Mouse (Mus musculus): ENCODE measurements around the gene Flad1.

Flad1 gene

GRCm38 (mm10) chr3:89382033-89382882 lies 29.4 kb downstream of the Flad1 start:
- no peak for DNase-seq (ENCODE audit: low spot score in 2 of 2)

DNA sequence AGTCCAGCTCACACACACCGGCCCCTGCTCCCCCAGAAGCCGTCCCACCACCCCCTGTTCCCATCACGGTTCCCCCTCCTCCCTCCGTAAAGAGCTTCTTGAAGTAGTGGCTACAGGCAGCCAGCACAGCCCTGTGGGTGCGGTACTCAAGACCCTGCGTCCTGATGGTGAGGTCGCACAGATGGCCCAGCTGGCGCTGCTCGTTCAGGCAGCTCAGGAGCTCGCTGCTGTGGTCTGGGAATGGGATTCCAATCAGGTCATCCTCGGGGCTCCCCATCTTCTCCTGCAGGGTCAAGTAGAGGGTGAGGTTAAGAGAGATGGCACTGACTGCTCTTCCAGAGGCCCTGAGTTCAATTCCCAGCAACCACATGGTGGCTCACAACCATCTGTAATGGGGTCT lies 30.4 kb downstream of the Flad1 start:
- DNase-seq (ENCODE audit: low spot score in 2 of 2), result no peak

DNA sequence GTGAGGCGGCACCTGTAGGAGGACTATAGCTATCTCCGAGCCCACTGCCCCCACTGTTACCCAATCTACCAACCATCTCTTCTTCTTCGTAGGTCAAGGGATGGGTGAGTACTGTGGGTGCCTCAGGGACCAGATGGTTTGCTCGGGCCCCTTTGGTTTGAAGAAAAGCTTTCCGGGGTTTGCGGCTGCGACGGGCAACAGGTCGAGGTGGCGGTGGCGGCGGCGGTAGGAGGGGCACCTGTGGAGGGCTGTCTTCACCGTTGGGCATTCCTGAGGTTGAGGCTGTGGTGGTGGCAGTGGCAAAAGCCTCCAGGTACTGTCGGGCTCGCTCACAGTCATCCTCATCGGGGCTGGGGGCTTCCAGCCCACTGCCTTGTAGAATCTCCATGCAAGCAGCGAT lies 31.0 kb downstream of the Flad1 start:
- DNase-seq (ENCODE audit: low spot score in 2 of 2), result no peak

- DNase-seq (ENCODE audit: low spot score in 2 of 2), result no peak
Observed at GRCm38 (mm10) chr3:89380291-89380690, 31.4 kb downstream of the Flad1 start.

- DNase-seq (ENCODE audit: low spot score in 2 of 2), result no peak
Observed at GRCm38 (mm10) chr3:89379388-89380131, 32.1 kb downstream of the Flad1 start.

DNA sequence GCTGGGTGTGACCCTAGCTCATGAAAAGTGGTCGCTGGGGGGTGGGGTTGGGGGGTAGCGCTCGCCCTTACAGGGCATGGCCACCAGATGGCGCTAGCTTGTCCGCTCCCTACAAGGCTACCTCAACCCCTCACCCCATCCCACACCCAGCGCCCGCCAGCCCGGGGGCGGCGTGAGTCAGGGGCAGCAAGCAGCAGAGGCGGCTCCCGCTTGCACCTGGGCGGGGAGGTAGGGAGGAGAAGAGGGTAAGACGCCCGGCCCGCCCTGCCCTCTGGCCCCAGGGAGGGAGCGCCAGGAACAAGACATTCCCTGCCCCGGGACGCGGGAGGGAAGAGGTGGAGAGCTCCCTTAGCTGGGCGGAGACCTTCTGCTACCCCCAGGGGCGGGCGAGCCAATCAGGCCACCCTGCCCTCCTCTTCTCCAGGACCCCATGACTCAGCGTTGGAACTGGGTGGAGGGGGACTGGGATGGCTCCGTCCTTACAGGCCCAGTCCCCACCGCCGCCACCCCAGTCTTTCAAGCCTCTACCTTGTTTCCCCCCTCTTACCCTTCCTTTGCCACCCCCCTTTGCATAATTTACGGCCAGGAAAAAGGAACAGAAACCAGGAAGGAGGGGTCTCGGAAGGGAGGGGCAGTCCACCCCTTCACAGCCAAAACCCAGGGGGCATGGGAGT lies 33.1 kb downstream of the Flad1 start:
- DNase-seq (ENCODE audit: low spot score in 2 of 2), result peak; percentile 69 to 73

DNA sequence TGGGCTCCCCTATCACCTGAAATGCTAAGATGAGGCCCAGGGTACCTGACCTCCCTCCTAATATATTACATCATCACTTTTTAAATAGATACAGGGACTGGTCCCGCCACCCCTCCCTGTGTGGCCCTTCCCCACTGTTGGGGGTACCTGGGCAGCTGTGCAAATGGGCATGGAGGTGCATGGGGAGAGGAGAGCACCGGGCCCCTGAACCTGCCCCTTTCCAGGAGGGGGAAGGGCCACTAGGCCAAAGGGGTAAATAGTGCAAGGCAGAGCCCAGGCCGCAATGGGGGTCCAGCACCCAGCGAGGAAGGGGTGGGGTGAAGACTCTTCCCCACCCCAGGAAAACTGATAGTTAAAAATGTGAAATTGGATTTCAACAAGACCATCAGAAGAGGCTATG lies 33.8 kb downstream of the Flad1 start:
- DNase-seq (ENCODE audit: low spot score in 2 of 2), result no peak

- DNase-seq (ENCODE audit: low spot score in 2 of 2), result no peak
Observed at GRCm38 (mm10) chr3:89373581-89374231, 38.0 kb downstream of the Flad1 start.

DNA sequence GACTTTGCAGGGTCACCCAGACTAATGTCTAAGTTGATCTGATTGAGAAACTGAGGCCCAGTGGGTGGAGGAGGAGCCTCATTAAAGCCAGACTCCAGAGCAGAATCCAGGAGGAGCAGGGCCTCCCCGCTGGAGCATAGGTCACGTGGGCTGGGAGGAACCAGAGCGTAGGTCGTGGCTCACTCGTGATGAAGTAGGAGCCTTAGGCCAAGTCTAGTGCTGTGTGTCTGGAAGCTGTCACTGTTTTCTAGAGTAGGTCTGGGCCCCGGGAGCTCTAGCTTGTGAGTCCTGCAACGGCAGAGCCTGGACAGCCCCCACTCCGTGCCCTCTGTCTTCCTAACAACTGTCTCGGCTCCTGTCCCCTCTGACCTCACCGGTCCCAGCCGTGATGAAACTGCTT lies 44.3 kb downstream of the Flad1 start:
- DNase-seq (ENCODE audit: low spot score in 2 of 2), result no peak

- DNase-seq (ENCODE audit: low spot score in 2 of 2), result no peak
Observed at GRCm38 (mm10) chr3:89365486-89366414, 45.9 kb downstream of the Flad1 start.

DNA sequence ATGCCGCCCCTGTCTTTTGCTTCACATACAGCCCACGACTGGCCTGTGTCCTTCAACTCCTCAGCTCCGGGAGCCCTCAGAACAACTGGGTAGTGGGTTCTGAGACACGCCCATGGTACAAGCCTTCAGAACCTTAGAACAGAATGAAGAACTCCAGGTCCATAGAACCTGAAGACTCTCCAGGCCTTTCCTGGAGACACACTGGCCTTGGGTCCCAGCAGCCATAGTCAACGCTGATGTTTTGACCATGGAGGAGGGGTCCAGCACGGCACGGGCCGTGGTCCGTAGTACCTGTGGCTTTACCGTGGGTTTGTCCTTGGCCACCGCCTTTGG lies 46.6 kb downstream of the Flad1 start, which contains the start of gene Dcst1:
Gene Dcst1 (minus strand): TSS at position 101 of the 333 bp plus-strand sequence.
- DNase-seq (ENCODE audit: low spot score in 2 of 2), result no peak

DNA sequence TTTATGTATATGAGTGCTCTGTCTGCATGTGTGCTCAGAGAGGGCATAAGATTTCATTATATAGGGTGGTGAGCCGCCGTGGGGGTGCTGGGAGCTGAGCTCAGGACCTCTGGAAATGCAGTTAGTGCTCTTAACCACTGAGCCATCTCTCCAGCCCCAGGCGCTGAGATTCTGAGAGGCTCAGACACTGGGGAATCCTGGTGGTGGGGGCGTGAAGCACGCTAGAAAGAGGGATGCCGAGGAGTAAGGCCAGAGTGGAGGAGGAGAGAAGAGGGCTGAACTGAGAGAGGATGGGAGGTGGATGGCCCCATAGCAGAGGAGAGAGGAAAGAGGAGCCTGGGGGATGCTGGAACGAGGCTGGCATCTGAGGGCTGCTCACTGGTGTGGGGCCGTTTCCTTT lies 47.0 kb downstream of the Flad1 start:
- DNase-seq (ENCODE audit: low spot score in 2 of 2), result no peak

DNA sequence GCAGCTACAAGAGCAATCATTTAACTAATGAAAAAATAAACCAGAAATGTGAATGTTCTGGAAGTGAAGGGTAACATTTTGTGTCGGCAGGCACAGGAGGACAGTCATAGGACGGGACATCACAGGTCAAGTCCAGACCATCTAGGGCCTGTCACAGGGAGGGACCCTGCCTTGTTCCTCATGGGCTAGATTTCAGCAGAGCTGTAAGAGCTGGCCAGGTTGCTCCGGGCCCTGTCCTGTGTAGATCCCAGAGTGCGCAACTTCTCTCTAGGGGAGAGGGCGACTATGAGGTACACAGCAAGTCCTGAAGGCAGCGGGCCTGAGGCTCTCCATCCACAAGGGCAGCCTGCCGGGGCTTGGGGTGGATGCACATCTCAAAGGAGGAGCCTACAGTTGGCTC lies 50.0 kb downstream of the Flad1 start, which contains the start of gene Dcst2:
Gene Dcst2 (plus strand): TSS at position 301 of the 400 bp plus-strand sequence.
- DNase-seq (ENCODE audit: low spot score in 2 of 2), result no peak

- DNase-seq (ENCODE audit: low spot score in 2 of 2), result no peak
Observed at GRCm38 (mm10) chr3:89360237-89360636, 51.4 kb downstream of the Flad1 start.

GRCm38 (mm10) chr3:89359630-89360029 lies 52.0 kb downstream of the Flad1 start:
- DNase-seq (ENCODE audit: low spot score in 2 of 2), result no peak

- DNase-seq (ENCODE audit: low spot score in 2 of 2), result no peak
Observed at GRCm38 (mm10) chr3:89356029-89356428, 55.6 kb downstream of the Flad1 start.

- no peak for DNase-seq (ENCODE audit: low spot score in 2 of 2)
Observed at GRCm38 (mm10) chr3:89355512-89355902, 56.2 kb downstream of the Flad1 start.

- DNase-seq (ENCODE audit: low spot score in 2 of 2), result peak in 1 of 2 experiments; percentile 75
Observed at GRCm38 (mm10) chr3:89354816-89355511, 56.7 kb downstream of the Flad1 start.

DNA sequence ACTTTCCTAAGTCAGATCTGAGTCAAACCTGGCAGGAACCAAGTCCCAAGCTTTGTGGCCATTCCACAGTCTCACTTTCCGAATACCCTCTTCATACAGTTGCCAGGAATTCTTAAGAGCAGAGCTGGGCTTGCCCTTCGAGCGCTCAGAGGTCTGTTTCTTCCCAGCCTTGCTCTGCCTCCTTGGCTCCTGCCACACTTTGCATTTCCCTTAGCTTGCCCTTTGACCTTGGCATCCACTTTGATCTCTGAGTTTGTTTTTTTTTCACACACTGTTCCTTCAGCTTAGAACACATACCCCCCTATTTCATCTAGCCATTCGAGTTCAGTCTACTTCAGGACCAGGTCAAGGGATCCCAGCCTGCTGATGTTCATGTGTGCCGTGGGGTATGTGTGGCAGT lies 60.4 kb downstream of the Flad1 start:
- DNase-seq (ENCODE audit: low spot score in 2 of 2), result no peak

All from frontal cortex, postnatal 10 days (tissue).